Mouse (Mus musculus): Measurements from ENCODE around the gene Shmt1.
A peak's percentile ranks its signal among the peaks of the same experiment; 100 is the strongest.
"Not testable (repeated sequence)": the region's sequence is repeated elsewhere in the genome, so short reads cannot be mapped to it uniquely, and the experiment has no call there.

Gene Shmt1

GRCm38 (mm10) chr11:60811618-60812017 lies at the start of gene Shmt1:
Gene Shmt1, minus strand, starts transcription at chr11:60811718.
- DNase-seq: not testable (repeated sequence)

DNA sequence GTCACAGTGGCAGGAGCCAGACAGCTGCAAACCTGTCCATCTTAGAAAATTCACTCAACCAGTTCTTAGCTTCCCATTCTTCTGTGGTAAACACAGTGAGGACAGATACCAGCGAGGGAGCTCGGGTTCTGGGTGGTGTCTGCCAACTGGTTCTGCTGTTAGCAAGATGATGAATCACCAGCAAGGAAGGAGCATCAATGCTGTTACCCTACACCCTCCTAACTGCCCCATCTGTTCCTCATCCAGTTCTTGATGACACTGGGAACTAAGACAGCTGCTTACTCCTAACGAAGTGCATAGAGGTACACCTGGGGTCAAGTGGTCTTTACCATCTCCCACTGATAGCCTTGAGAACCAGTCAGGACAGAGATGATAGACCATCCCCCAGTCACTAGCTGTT lies 45.1 kb upstream of the Shmt1 start:
- DNase-seq: no peak

DNA sequence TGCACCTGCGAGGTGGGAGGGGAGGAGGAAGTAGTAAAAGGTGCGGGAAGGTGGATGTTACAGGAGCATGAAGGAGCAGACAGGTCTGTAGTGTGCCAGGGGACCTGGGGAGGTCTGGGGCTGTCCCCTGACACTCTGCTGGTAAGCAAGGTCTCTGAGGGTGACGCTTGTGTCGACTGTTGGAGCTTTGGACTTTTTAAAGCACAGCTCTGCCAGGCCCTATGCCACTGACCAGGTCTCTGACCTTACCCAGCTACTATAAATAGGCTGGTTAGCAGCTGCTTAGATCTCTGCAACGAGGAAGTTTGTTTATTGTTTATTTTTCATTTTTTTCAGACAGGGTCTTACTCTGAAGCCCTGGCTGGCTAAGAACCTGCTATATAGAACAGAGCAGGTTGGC lies 33.9 kb upstream of the Shmt1 start:
- DNase-seq: no peak

DNA sequence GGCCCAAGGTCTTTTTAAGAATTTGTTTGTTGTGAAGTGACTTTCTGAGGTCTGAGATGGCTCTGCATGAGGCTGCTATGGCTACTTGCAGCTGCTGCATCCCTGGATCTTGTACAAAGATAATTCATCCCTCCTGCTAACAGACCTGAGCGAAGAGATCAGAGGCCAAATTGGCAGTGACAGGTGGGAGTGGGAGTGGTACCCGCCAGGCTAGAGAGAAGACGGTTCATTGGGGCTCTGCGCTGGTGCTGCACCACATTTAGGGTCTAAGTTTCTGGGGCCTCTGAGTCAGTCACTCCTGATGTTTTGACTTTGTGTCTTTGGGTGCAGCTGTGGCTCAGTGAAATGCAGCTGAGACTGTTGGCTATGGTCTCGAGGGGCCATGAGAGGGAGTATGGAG lies 31.9 kb upstream of the Shmt1 start:
- no peak for DNase-seq

GRCm38 (mm10) chr11:60841467-60842200 lies 30.1 kb upstream of the Shmt1 start:
- DNase-seq: no peak

DNA sequence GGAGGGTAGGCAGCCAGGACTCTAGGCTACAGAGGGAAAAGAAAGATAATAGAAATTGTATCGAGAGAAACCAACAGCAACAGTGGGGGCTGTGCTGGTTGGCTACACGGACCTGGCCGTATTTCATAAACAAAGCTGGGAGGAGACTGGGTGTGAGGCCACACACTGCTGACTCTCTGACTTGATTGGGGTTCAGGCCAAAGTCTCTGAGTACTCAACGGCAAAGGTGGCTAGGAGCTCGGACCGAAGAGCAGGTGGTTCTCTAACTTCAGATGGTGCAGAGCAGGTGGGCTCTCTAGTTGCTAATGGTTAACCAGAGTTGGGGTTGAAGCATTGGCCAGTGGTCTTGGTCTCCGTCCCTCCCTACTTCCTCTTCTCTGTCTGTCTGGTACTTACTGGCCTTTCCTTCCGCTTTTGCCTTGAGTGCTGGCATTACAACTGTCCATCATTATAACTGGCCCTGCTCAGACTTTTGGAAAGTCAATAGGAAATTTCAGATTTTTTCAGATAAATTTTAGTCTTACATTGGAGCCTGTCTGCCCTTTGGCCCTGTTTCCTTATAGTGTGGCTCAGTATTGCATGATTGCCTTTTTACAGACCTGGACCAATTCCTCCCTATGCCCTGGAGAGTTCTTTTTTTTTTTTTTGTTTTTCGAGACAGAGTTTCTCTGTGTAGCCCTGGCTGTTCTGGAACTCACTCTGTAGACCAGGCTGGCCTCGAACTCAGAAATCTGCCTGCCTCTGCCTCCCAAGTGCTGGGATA lies 26.3 kb upstream of the Shmt1 start:
- DNase-seq: peak; percentile 33

DNA sequence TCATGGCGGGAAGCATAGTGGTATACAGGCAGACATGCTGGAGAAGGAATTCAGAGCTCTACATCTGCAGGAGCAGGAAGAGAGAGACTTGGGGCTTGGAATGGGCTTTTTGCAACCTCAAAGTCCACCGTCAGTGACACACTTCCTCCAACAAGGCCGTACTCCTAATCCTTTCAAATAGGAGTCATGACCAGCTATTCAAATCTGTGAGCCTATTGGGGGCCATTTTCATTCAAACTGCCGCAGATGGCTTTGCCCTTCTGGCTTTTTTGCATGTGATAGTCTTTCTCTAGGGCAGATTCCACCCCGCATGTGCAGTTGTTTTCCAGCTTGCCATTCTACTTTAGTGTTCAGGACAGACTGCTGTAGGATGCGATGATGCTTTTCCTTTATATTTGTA lies 25.4 kb upstream of the Shmt1 start:
- DNase-seq: no peak

GRCm38 (mm10) chr11:60830433-60831052 lies 19.0 kb upstream of the Shmt1 start, which contains the start of gene Dhrs7b:
Gene Dhrs7b, plus strand, starts transcription at chr11:60830631.
- DNase-seq: peak; percentile 95

DNA sequence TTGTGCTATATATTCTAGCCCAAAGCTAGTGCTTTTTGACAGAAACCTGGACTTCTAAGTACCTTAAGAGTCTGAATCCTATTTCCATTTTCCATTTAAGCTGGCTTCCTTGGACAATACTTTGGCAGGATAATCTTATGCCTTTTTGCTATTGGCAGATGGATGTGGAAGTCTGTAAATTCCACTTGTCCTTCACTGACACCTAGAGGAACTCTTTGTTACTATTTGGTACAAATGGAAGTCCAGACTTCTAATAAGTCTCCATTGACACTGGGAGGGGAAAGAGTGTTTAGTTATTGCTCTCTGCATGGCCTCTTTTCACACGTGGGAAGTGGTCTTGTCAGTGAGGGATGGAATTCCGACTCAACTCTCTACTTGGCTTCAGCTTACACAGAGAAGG lies 17.4 kb upstream of the Shmt1 start:
- DNase-seq: peak; percentile 45

GRCm38 (mm10) chr11:60827241-60827945 lies 15.9 kb upstream of the Shmt1 start:
- no peak for DNase-seq

DNA sequence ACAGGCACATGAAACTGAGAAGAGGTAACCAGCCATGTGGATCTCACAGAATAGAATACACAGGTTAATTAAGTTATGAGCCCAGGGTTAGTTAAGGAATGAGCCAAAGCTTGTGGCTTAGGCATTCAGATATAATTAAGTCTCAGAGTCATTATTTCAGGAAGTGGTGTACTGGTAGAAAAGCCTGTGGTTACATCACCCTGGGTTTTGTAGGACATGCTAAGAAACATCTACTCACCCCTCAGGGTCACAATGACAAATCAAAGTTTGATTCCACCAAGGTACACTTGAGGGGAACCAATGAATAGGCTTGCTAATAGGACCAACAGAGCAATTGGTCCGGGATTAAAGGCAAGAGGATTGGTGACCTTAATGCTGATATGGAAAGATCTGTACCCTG lies 15.2 kb upstream of the Shmt1 start:
- DNase-seq: no peak

DNA sequence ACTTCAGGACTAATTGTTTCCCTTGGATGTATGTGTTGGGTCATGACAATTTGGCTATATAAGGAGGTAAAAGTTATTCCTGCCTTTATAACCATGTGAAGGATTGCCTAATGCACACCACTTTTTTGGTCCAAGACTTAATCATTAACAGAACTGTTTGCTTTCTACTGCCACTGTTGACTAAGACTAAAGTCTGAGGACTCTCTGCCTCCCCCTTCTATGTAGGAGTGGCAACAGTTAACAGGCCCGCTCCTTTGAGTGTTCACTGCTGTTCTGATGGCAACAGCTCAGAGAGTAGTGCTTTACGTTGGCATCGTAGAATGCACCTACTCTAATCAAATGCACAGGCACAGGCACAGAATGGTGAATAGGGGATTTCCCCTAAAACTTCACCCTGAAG lies 13.7 kb upstream of the Shmt1 start:
- DNase-seq: peak; percentile 78

- DNase-seq: no peak
Observed at GRCm38 (mm10) chr11:60823771-60824170, 12.3 kb upstream of the Shmt1 start.

GRCm38 (mm10) chr11:60816398-60816797 lies 4.9 kb upstream of the Shmt1 start:
- DNase-seq: no peak

- DNase-seq: peak; percentile 96
Observed at GRCm38 (mm10) chr11:60811054-60811460, 461 bp downstream of the Shmt1 start.

- DNase-seq: no peak
Observed at GRCm38 (mm10) chr11:60810046-60810965, 1.2 kb downstream of the Shmt1 start.

GRCm38 (mm10) chr11:60809546-60809945 lies 2.0 kb downstream of the Shmt1 start:
- no peak for DNase-seq

GRCm38 (mm10) chr11:60808286-60809070 lies 3.0 kb downstream of the Shmt1 start:
- peak; percentile 76 for DNase-seq

- no peak for DNase-seq
Observed at GRCm38 (mm10) chr11:60800892-60801291, 10.6 kb downstream of the Shmt1 start.

DNA sequence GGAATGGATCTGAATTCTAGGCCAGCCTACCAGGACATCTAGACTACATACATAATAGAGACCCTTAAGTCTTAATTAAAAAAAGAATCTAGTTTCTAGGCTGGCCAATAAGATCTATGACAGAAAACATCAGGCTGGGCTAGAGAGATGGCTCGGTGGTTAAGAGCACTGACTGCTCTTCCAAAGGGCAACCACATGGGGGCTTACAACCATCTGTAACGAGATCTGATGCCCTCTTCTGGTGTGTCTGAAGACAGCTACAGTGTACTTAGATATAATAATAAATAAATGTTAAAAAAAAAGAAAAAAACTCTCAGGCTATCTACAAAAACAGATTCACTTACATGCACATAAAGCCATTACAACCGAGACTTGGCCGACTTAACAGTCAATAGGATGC lies 11.5 kb downstream of the Shmt1 start:
- no peak for DNase-seq

- DNase-seq: no peak
Observed at GRCm38 (mm10) chr11:60796342-60796741, 15.2 kb downstream of the Shmt1 start.
